Mouse (Mus musculus): Measurements from ENCODE around the gene Adamts4. TPM values are rescaled to one million over a fixed set of nuclear protein-coding genes. Genes with fewer than 3 reads are reported as not detected.

Adamts4 gene
- polyA plus RNA-seq, 1 experiment from 2014 or later = 1.7 TPM

- Histone ChIP-seq H3K9ac (ENCODE audit: low read depth, low read length) (no peak overlapping the region), H3K9me3 (replicated peaks; ENCODE audit: control insufficient read depth, low read length) (no peaks in the 10 kb centered on the region), H3K4me3 (ENCODE audit: low read depth, low read length) (no peak overlapping the region), H3K4me2 (no peak overlapping the region), H3K36me3 (ENCODE audit: control insufficient read depth, insufficient read depth, low read length) (peaks cover 10% of the 10 kb centered on the region), H3K27me3 (ENCODE audit: control insufficient read depth, insufficient read depth, low read length) (no peaks in the 10 kb centered on the region), H3K27ac (ENCODE audit: low read depth, low read length) (no peak overlapping the region), H3K4me1 (ENCODE audit: control insufficient read depth, insufficient read depth, low read length) (peaks cover 5% of the 10 kb centered on the region)
- 71% methylated on average over 18 of the region's 18 CpGs for WGBS (ENCODE audit: insufficient replicate concordance)
- no peak for ATAC-seq (replicated peaks; ENCODE audit: insufficient number of reproducible peaks, low FRiP score, low TSS enrichment)
These were observed 33.8 kb upstream of the Adamts4 start for GRCm38 (mm10) chr1:171216241-171216955.

- Histone ChIP-seq H3K36me3 (ENCODE audit: control insufficient read depth, insufficient read depth, low read length) (peaks cover 10% of the 10 kb centered on the region), H3K27ac (ENCODE audit: low read depth, low read length) (no peak overlapping the region), H3K9me3 (replicated peaks; ENCODE audit: control insufficient read depth, low read length) (no peaks in the 10 kb centered on the region), H3K4me1 (ENCODE audit: control insufficient read depth, insufficient read depth, low read length) (peaks cover 13% of the 10 kb centered on the region), H3K9ac (ENCODE audit: low read depth, low read length) (no peak overlapping the region), H3K4me2 (peak overlapping the region; percentile 88), H3K27me3 (ENCODE audit: control insufficient read depth, insufficient read depth, low read length) (no peaks in the 10 kb centered on the region), H3K4me3 (ENCODE audit: low read depth, low read length) (peak overlapping the region; percentile 65)
- ATAC-seq (replicated peaks; ENCODE audit: insufficient number of reproducible peaks, low FRiP score, low TSS enrichment) = no peak
- 15% methylated on average over 10 of the region's 10 CpGs for WGBS (ENCODE audit: insufficient replicate concordance)
These were observed 29.4 kb upstream of the Adamts4 start for GRCm38 (mm10) chr1:171220871-171221270.

GRCm38 (mm10) chr1:171221281-171222193, 28.7 kb upstream of the Adamts4 start:
- no peak for ATAC-seq (replicated peaks; ENCODE audit: insufficient number of reproducible peaks, low FRiP score, low TSS enrichment)
- 6% methylated on average over 22 of the region's 22 CpGs for whole genome bisulfite sequencing (ENCODE audit: insufficient replicate concordance)
- H3K27me3 ChIP-seq (ENCODE audit: control insufficient read depth, insufficient read depth, low read length) = no peaks in the 10 kb centered on the region
- peak overlapping the region; percentile 65 for H3K4me3 ChIP-seq (ENCODE audit: low read depth, low read length)
- peaks cover 10% of the 10 kb centered on the region for H3K36me3 ChIP-seq (ENCODE audit: control insufficient read depth, insufficient read depth, low read length)
- peak overlapping the region; percentile 75 for H3K9ac ChIP-seq (ENCODE audit: low read depth, low read length)
- H3K27ac ChIP-seq (ENCODE audit: low read depth, low read length) = no peak overlapping the region
- H3K9me3 ChIP-seq (replicated peaks; ENCODE audit: control insufficient read depth, low read length) = no peaks in the 10 kb centered on the region
- peaks cover 13% of the 10 kb centered on the region for H3K4me1 ChIP-seq (ENCODE audit: control insufficient read depth, insufficient read depth, low read length)
- H3K4me2 ChIP-seq = peak overlapping the region; percentile 88

GRCm38 (mm10) chr1:171222238-171223155, 27.7 kb upstream of the Adamts4 start, which contains the start of gene Tomm40l:
Gene Tomm40l, minus strand, starts transcription at chr1:171222514.
- H3K9me3 ChIP-seq (replicated peaks; ENCODE audit: control insufficient read depth, low read length) = no peaks in the 10 kb centered on the region
- peaks cover 13% of the 10 kb centered on the region for H3K4me1 ChIP-seq (ENCODE audit: control insufficient read depth, insufficient read depth, low read length)
- peak within 1 kb of the TSS; percentile 88 for H3K4me2 ChIP-seq
- H3K4me3 ChIP-seq (ENCODE audit: low read depth, low read length) = peak within 1 kb of the TSS; percentile 65
- peaks cover 10% of the 10 kb centered on the region for H3K36me3 ChIP-seq (ENCODE audit: control insufficient read depth, insufficient read depth, low read length)
- peak; percentile 96 for ATAC-seq (replicated peaks; ENCODE audit: insufficient number of reproducible peaks, low FRiP score, low TSS enrichment)
- H3K27ac ChIP-seq (ENCODE audit: low read depth, low read length) = peak within 1 kb of the TSS; percentile 85
- peak within 1 kb of the TSS; percentile 75 for H3K9ac ChIP-seq (ENCODE audit: low read depth, low read length)
- H3K27me3 ChIP-seq (ENCODE audit: control insufficient read depth, insufficient read depth, low read length) = no peaks in the 10 kb centered on the region
- 2% methylated on average over 28 of the region's 28 CpGs for WGBS (ENCODE audit: insufficient replicate concordance)

GRCm38 (mm10) chr1:171223168-171223567, 27.1 kb upstream of the Adamts4 start:
- peak overlapping the region; percentile 65 for H3K4me3 ChIP-seq (ENCODE audit: low read depth, low read length)
- H3K9me3 ChIP-seq (replicated peaks; ENCODE audit: control insufficient read depth, low read length) = no peaks in the 10 kb centered on the region
- H3K27me3 ChIP-seq (ENCODE audit: control insufficient read depth, insufficient read depth, low read length) = no peaks in the 10 kb centered on the region
- ATAC-seq (replicated peaks; ENCODE audit: insufficient number of reproducible peaks, low FRiP score, low TSS enrichment) = no peak
- peaks cover 13% of the 10 kb centered on the region for H3K4me1 ChIP-seq (ENCODE audit: control insufficient read depth, insufficient read depth, low read length)
- WGBS (ENCODE audit: insufficient replicate concordance) = 86% methylated on average over 6 of the region's 6 CpGs
- H3K36me3 ChIP-seq (ENCODE audit: control insufficient read depth, insufficient read depth, low read length) = peaks cover 10% of the 10 kb centered on the region
- H3K9ac ChIP-seq (ENCODE audit: low read depth, low read length) = peak overlapping the region; percentile 52
- peak overlapping the region; percentile 85 for H3K27ac ChIP-seq (ENCODE audit: low read depth, low read length)
- H3K4me2 ChIP-seq = peak overlapping the region; percentile 59

GRCm38 (mm10) chr1:171223796-171224195, 26.4 kb upstream of the Adamts4 start:
- 59% methylated on average over 2 of the region's 2 CpGs for WGBS (ENCODE audit: insufficient replicate concordance)

GRCm38 (mm10) chr1:171224857-171225256, 25.4 kb upstream of the Adamts4 start, which contains the start of gene Apoa2:
Gene Apoa2, plus strand, starts transcription at chr1:171225054.
- peaks cover 2% of the 10 kb centered on the region for H3K36me3 ChIP-seq (ENCODE audit: control insufficient read depth, insufficient read depth, low read length)
- H3K27ac ChIP-seq (ENCODE audit: low read depth, low read length) = no peak within 1 kb of the TSS
- no peak within 1 kb of the TSS for H3K4me3 ChIP-seq (ENCODE audit: low read depth, low read length)
- H3K9ac ChIP-seq (ENCODE audit: low read depth, low read length) = no peak within 1 kb of the TSS
- ATAC-seq (replicated peaks; ENCODE audit: insufficient number of reproducible peaks, low FRiP score, low TSS enrichment) = no peak
- H3K27me3 ChIP-seq (ENCODE audit: control insufficient read depth, insufficient read depth, low read length) = no peaks in the 10 kb centered on the region
- 77% methylated on average over 5 of the region's 5 CpGs for WGBS (ENCODE audit: insufficient replicate concordance)
- H3K4me1 ChIP-seq (ENCODE audit: control insufficient read depth, insufficient read depth, low read length) = peaks cover 13% of the 10 kb centered on the region
- H3K4me2 ChIP-seq = no peak within 1 kb of the TSS
- no peaks in the 10 kb centered on the region for H3K9me3 ChIP-seq (replicated peaks; ENCODE audit: control insufficient read depth, low read length)

More at GRCm38 (mm10) chr1:171223796-171224195, 26.4 kb upstream of the Adamts4 start:
- Histone ChIP-seq H3K9me3 (replicated peaks; ENCODE audit: control insufficient read depth, low read length) (no peaks in the 10 kb centered on the region), H3K4me3 (ENCODE audit: low read depth, low read length) (no peak overlapping the region), H3K36me3 (ENCODE audit: control insufficient read depth, insufficient read depth, low read length) (peaks cover 10% of the 10 kb centered on the region), H3K27ac (ENCODE audit: low read depth, low read length) (no peak overlapping the region), H3K4me2 (no peak overlapping the region), H3K9ac (ENCODE audit: low read depth, low read length) (no peak overlapping the region), H3K27me3 (ENCODE audit: control insufficient read depth, insufficient read depth, low read length) (no peaks in the 10 kb centered on the region), H3K4me1 (ENCODE audit: control insufficient read depth, insufficient read depth, low read length) (peaks cover 13% of the 10 kb centered on the region)
- no peak for ATAC-seq (replicated peaks; ENCODE audit: insufficient number of reproducible peaks, low FRiP score, low TSS enrichment)

GRCm38 (mm10) chr1:171226780-171227179, 23.4 kb upstream of the Adamts4 start:
- 58% methylated on average over 4 of the region's 4 CpGs for WGBS (ENCODE audit: insufficient replicate concordance)
- H3K4me1 ChIP-seq (ENCODE audit: control insufficient read depth, insufficient read depth, low read length) = peaks cover 4% of the 10 kb centered on the region; the same call in 1 of the 2 replicates
- H3K9ac ChIP-seq (ENCODE audit: low read depth, low read length) = no peak overlapping the region
- no peaks in the 10 kb centered on the region for H3K9me3 ChIP-seq (replicated peaks; ENCODE audit: control insufficient read depth, low read length)
- no peak for ATAC-seq (replicated peaks; ENCODE audit: insufficient number of reproducible peaks, low FRiP score, low TSS enrichment)
- no peak overlapping the region for H3K27ac ChIP-seq (ENCODE audit: low read depth, low read length)
- no peak overlapping the region for H3K4me3 ChIP-seq (ENCODE audit: low read depth, low read length)
- H3K36me3 ChIP-seq (ENCODE audit: control insufficient read depth, insufficient read depth, low read length) = no peaks in the 10 kb centered on the region
- no peaks in the 10 kb centered on the region for H3K27me3 ChIP-seq (ENCODE audit: control insufficient read depth, insufficient read depth, low read length)
- no peak overlapping the region for H3K4me2 ChIP-seq

All from heart, embryonic 11.5 days (tissue).